Mouse (Mus musculus) forelimb bud, embryonic 11.5 days (tissue): ENCODE data around the gene Unc80.
"Not testable (repeated sequence)": the region's sequence is repeated elsewhere in the genome, so short reads cannot be mapped to it uniquely, and the experiment has no call there.

Experiments used
- DNase-seq: peaks from one replicate; pipeline ENCODE4 v3.0.0-alpha.2; 2012; ENCODE audit warnings: low read depth, low spot score

Gene Unc80

GRCm38 (mm10) chr1:66617188-66617587 is 149.0 kb downstream of the Unc80 start:
- DNase-seq = no peak

DNA sequence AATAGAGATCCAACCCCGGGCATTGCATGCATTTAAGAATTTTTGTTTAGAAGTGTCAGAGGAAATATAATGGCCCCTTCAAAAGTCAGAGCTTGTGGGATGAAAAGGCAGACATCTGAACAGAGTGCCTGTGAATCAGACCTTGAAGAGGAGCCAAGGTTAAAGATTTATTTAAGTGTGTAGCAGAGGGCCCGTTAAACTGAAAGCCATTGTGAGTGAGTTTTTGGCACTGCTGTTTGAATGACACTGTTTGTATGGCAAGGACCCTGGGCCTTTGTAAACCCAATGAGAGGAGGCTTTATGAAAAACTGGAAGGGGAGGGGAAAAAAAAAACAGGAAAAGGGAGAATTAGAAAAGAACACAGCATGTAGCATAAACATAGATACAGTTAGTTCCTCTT is 170.0 kb downstream of the Unc80 start:
- DNase-seq = no peak

GRCm38 (mm10) chr1:66646894-66647293 is 178.7 kb downstream of the Unc80 start:
- DNase-seq = no peak

DNA sequence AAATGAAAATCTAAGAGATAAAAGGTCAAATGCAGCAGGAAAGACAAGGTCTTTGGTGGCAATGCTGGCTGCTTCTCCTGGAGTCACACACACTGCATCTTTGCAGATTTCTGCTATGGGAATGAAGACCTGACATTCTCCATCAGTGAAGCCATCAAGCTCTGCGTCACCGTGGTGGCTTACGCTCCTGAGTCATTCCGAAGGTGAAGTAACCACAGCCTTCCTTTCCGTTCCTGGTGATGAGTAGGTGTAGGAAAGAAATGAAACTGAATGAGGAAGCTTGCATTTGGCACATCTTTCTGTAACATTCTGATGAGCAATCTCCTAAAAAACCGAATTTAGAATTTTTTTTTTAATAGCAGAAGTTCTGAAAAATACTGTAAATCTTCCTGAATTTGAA is 181.4 kb downstream of the Unc80 start:
- DNase-seq = no peak

GRCm38 (mm10) chr1:66650006-66650405 is 181.8 kb downstream of the Unc80 start:
- no peak for DNase-seq

DNA sequence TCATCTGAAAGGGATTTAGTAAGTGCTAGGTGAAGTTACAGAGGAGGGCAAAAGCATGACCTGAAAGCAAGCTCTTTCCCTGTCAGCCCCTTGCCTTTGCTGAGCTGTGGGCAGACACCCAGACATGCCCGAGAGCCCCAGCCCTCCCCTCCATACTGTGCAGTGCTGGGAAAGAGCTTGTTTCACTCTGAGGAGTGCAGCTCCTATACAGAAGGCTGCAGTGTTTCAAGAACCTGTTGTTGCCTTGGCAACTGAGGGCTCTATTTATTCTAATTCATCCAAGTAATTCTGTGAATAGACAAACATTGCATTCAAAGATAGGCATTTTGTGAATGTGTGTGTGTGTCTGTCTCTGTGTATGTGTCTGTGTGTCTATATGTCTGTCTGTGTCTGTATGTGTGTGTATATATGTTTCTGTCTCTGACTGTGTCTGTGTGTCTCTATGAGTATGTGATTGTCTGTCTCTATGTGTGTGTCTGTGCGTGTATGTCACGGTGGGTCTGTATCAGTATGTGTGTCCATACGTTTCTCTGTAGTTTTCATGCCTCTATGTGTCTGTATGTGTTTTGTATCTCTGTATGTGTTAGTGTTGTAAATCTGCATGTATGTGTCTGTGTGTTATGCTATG is 187.1 kb downstream of the Unc80 start:
- DNase-seq = peak; percentile 28

DNA sequence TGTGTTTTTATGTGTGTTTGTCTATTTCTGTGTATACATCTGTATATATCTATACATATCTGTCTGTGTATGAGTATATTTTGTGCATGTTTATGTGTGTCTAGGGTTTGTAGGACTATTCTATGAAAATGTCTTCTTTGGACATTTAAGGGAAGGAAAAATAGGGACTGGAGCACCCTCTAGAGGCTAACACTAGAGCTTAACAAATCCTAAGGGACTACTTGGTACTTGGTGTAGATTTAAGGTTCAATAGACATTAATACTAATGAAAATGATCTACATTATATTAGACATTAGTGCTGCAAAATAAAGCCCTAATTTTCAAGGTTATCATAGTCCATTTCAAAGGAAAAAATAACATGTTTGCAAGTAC is 187.6 kb downstream of the Unc80 start:
- DNase-seq = peak; percentile 51

DNA sequence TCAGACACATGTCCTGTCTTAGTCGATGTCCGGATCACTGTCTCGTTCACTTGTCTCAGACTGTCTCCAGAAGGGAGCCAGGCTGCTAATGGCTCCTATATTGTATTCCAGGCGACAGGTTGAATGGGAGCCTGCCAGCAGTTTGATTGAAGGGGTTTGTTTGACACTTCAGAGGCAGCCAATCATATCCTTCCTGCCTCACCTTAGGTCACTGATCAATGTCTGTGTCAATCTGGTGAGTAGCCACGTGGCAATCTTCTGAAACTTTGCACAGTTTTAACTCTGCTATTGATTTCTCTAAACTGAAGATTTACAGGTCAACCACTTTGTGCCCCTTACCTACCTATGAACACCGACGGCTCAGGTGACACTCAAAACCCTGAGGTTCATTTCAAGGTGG is 203.3 kb downstream of the Unc80 start:
- DNase-seq = no peak

DNA sequence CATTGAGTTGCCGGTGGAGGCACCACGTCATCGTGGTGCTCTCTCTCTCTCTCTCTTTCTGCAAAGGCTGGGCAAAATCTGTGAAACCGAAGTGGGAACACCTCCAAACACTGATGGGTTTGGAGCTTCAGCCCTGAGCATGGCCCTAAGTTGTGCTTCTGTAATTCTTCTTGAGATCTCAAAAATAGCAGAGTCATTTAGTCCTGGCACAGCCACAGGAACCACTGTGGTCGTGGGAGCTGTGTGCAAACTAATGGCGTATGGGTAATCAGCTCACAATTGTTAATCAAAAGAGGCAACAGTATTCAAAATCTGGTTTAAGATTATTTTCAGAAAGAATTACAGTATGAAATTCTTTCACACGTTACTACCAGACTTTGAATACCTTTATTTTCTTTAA is 204.6 kb downstream of the Unc80 start:
- DNase-seq = no peak

- no peak for DNase-seq
These were observed 209.8 kb downstream of the Unc80 start for GRCm38 (mm10) chr1:66677928-66678327.

- DNase-seq = no peak
These were observed 210.5 kb downstream of the Unc80 start for GRCm38 (mm10) chr1:66678662-66679061.

DNA sequence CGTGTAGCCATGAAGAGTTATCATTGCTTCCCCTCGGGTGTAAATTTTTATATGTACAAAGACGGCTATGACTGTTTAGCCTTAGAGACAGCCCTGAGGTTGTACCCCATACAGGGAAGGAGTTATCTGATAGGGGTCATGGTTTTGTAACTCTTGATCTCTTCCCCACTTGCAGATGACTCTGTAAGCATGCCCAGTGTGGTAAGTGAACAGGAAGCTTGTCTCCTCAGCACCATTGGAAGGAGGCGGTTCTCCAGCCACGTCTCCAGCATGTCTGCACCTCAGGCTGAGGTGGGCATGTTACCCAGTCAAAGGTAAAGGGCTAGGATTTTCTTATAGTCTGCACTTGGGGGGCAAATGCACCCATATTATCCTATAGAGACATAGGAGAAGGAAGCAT is 214.8 kb downstream of the Unc80 start:
- DNase-seq = no peak

DNA sequence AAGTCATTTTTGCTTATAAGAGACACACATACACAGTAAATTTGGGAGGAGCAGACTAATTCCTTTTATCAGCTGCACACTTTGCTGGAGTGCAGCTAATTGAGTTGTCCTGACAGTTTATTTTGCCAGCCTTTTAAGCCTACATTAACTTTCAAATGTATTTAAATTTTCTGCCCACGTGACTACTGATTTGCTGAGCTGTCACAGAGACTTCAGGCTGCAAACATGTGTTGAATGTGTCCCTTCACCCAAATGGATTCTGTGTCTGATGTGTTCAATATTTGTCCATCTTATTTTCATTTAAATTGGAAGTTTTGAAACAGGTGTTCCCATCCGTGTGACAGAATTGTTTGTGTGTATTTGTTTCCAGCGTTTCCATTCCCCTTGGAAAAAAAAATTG is 223.6 kb downstream of the Unc80 start:
- DNase-seq = no peak

GRCm38 (mm10) chr1:66692308-66692707 is 224.1 kb downstream of the Unc80 start:
- no peak for DNase-seq

DNA sequence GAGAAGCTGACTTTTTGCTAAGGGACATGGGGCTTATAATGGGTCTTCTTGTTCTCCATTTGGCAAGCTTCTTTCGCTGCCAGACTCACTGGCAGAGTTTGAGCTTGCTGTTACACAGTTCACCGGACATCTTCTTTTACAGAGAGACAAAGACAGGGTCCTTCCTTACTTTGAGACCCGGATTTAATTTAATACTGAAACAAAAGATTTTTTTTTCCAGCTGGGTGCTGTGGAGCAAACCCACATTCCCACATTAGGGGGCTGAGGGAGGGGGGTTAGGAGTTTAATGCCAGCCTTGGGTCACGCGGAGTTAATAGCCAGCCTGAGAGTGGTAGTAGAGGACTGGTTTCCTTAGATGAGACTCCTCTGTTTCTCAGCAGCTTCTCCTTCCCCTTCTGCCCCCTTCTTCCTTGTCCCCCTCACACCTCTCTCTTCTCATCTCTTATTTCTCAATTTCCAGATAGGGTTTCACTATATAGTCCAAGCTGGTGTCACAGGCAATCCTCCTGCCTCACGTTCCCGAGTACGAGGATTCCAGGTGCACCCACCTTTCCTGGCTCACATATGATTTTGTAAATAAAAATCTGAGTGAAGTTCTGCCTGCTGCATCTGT is 224.7 kb downstream of the Unc80 start:
- DNase-seq = no peak

DNA sequence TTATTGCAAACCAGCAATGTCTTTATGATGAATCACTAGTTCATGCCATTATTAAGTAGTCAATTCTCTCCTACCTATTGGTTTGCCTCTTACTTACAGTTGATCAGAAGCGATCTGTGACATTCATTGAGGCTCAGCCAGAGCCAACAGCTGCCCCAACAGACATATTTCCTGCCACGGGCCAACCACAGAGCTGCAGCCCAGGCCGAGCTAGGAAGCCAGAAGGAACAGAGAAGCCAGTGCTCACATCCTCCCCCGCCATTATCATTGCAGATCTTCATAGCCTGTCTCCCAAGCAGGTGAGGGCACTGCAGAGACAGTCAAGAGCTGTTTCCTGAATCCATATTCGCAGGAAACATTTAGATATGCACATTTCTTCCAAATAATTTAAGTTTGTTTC is 226.1 kb downstream of the Unc80 start:
- no peak for DNase-seq

- DNase-seq = no peak
These were observed 227.1 kb downstream of the Unc80 start for GRCm38 (mm10) chr1:66695296-66695695.

GRCm38 (mm10) chr1:66699630-66700029 is 231.5 kb downstream of the Unc80 start:
- not testable (repeated sequence) for DNase-seq

DNA sequence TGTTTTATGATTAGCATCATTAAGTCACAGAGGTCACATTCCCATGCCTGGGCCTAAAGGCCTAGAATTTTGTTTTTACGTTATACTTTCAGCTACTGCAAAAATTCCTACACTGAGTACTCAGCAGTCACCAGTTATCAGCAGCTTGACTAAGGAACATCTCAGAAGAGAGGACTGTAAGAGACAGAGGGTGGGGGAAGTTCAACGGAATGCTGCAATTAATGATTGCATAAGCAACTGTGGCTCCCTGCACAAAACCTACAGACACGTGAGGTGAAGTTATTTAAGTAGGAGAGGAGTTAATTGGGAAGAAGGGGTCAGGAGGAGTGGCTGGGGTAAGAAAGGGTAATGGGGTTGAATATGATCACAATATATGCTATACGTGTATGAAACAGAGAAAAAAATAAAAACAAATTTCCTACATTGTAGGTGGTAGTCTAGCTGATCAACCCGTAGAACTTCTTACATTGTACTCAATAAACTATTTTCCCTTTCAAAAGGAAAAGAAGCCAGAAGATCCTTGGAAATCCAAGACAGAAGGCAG is 232.1 kb downstream of the Unc80 start:
- DNase-seq = no peak

- peak; percentile 92 for DNase-seq
These were observed 232.8 kb downstream of the Unc80 start, which contains the start of gene Rpe for GRCm38 (mm10) chr1:66700693-66701575. Rpe (plus strand) TSS chr1:66700831.

GRCm38 (mm10) chr1:66701576-66701940 is 233.4 kb downstream of the Unc80 start:
- DNase-seq = no peak

- DNase-seq = no peak
These were observed 234.6 kb downstream of the Unc80 start for GRCm38 (mm10) chr1:66702623-66703345.
